Mouse (Mus musculus) neural tube, embryonic 12.5 days (tissue): Measurements from ENCODE around the gene Ccnf. TPM values are rescaled to one million over a fixed set of nuclear protein-coding genes. Genes with fewer than 3 reads are reported as not detected.

Source experiments
- ATAC-seq: fragments of 200-750 bp; cut with Nextera tagmentation; 2 replicates; pipeline ENCODE4 v1.8.0; 2017; ENCODE audit warnings: low read depth, mild to moderate bottlenecking, moderate TSS enrichment, moderate library complexity; ENCODE audit not compliant: low FRiP score
- H3K27ac ChIP-seq: fragments of 300-500 bp; sonication (generic); 2 replicates; pipeline ENCODE4 v1.5.1; 2016
- H3K27me3 ChIP-seq: fragments of 300-500 bp; sonication (generic); replicated peaks from 2 replicates; pipeline ENCODE4 v1.6.1; 2016; ENCODE audit warnings: mild to moderate bottlenecking
- H3K36me3 ChIP-seq: fragments of 300-500 bp; sonication (generic); 2 replicates; pipeline ENCODE4 v1.6.1; 2016; ENCODE audit warnings: mild to moderate bottlenecking
- H3K4me1 ChIP-seq: fragments of 300-500 bp; sonication (generic); 2 replicates; pipeline ENCODE4 v1.6.1; 2016
- H3K4me2 ChIP-seq: fragments of 300-500 bp; sonication (generic); replicated peaks from 2 replicates; pipeline ENCODE4 v1.6.1; 2016; ENCODE audit warnings: mild to moderate bottlenecking
- H3K4me3 ChIP-seq: fragments of 300-500 bp; sonication (generic); 2 replicates; pipeline ENCODE4 v1.5.1; 2016
- H3K9ac ChIP-seq: fragments of 300-500 bp; sonication (generic); 2 replicates; pipeline ENCODE4 v1.6.1; 2016; ENCODE audit warnings: mild to moderate bottlenecking
- H3K9me3 ChIP-seq: fragments of 300-500 bp; sonication (generic); 2 replicates; pipeline ENCODE4 v1.6.1; 2016; ENCODE audit warnings: mild to moderate bottlenecking
- WGBS: fragments of 180-500 bp; shearing (Covaris S2); methylation state at CpG from one replicate; pipeline ENCODE4 v1.1.7; 2016; 5-methylcytosine and 5-hydroxymethylcytosine counted together
- polyA plus RNA-seq: library from polyadenylated mRNA; unstranded; fragments of >200 nt; fragmentation: Nextera tagmentation; extraction: Ambion mirVana; gene quantifications from 2 replicates; pipeline ENCODE4 v1.2.1, GENCODE M21; 2016

Ccnf gene
- polyA plus RNA-seq, 1 experiment from 2014 or later: 53.5 TPM

DNA sequence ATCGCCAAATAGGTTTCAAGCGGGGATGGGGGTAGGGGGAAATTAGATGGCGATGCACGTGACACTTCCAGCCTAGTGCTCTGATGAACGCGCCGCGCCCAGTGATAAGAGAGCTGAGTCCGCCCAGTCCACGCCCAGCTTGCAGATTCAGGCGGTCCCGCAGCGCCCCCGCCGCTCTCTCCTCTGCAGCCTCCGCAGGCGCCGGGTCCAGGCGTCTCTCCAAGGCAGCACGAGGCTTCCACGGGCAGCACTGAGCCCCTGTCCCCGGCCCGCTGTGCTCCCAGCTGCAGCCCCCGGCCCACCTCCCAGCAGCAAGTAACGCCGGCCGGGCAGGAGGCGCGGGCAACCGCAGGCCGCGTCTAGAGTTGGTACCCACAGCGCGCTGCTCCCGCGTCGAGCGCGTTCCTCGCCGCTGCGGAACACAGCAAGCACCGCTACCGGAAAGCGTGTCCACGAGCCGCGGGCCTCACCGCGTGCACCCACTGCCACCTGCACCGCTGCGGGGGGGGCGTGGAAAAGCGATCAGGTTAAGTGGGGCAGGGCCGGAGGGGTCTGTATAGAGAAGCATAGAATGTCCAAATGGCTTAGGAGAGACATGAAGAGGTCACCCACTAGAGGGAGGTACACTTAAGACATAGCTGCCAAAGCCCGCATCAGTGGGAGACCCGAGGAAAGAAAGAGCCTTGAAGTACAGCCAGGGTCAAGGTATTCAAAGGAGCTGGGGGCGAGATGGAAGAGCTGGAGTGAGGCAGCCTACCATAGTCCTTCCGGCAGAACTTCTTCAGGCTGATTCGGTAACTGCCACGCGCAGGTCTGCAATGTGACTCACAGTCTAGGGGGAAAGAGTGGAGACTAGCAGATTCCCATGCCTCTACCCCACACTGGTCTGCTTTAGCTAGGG lies 44.6 kb downstream of the Ccnf start:
- peak; percentile 11; the same call in 1 of the 2 replicates for ATAC-seq
- Histone ChIP-seq H3K4me1 (peaks cover 77% of the 10 kb centered on the region), H3K27me3 (peaks cover 22% of the 10 kb centered on the region), H3K9ac (peak overlapping the region; percentile 69), H3K4me2 (peak overlapping the region; percentile 93), H3K27ac (no peak overlapping the region; the same call in 1 of the 2 replicates), H3K36me3 (no peaks in the 10 kb centered on the region), H3K9me3 (no peaks in the 10 kb centered on the region), H3K4me3 (peak overlapping the region; percentile 50)
- 6% methylated on average over 62 of the region's 62 CpGs for WGBS

DNA sequence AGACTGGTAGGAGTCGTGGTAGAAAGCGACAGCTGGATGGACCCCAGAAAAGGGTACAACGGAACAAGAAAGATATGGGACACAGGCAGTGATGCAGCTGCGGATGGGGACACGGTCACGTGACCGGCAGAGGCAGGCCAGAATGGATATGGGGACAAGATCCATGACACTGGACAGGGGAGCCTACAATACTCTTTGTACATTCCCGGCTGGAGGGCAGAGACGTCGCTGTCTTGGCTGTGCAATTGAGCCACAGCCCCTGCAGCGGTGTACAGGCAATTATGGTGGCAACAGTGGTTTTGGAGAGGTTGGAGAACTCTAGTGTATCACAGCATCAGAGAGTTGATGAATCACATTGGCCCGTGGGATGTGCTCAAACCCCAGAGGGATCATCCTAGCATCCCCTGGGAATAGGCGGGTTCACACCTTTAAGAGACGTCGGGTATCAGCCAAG lies 45.3 kb downstream of the Ccnf start:
- H3K27ac ChIP-seq: no peak overlapping the region

DNA sequence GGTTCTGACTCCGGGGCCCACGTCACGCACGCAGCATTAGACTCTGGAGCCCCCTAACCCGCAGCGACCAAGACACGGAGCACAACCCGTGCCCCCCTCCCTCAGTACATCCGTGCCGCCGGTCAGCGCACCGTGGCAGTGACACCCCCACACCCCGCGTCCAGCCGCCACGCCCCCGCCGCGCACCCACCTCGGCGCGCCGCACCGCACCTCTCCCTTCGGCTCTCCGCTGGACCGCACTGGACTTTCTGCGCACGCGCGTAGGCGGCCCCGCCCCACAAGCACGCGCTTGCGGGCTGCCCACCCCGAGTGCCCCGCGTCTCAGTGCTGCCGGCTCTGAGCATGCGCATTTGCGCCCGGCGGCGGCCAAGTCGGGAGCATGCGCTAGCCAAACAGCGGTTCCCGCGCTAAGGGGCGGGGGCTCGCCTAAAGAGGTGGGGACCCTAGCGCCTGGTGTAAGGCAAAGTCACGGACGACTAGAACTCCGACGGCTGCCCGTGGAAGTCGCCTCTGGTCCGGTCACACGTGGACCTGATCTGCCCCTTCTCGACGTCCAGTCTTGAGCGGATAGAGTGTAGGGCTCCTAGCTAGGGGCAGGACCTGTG lies 45.9 kb downstream of the Ccnf start, which contains the start of gene Tbc1d24:
Tbc1d24 (minus strand) TSS at position 279 of the 605 bp plus-strand sequence.
- Histone ChIP-seq H3K9me3 (no peaks in the 10 kb centered on the region), H3K4me2 (peak within 1 kb of the TSS; percentile 93), H3K27ac (no peak within 1 kb of the TSS), H3K9ac (peak within 1 kb of the TSS; percentile 69), H3K36me3 (no peaks in the 10 kb centered on the region), H3K4me1 (peaks cover 64% of the 10 kb centered on the region), H3K27me3 (peaks cover 22% of the 10 kb centered on the region), H3K4me3 (peak within 1 kb of the TSS; percentile 59)
- under 1% methylated on average over 63 of the region's 65 CpGs for WGBS
- peak; percentile 69 for ATAC-seq

More for the DNA sequence above, 45.3 kb downstream of the Ccnf start:
- Histone ChIP-seq H3K9me3 (no peaks in the 10 kb centered on the region), H3K27me3 (peaks cover 22% of the 10 kb centered on the region), H3K9ac (peak overlapping the region; percentile 41), H3K4me1 (peaks cover 70% of the 10 kb centered on the region), H3K36me3 (no peaks in the 10 kb centered on the region), H3K4me3 (peak overlapping the region; percentile 59), H3K4me2 (peak overlapping the region; percentile 93)
- peak; percentile 42 for ATAC-seq
- WGBS: 5% methylated on average over 15 of the region's 15 CpGs

DNA sequence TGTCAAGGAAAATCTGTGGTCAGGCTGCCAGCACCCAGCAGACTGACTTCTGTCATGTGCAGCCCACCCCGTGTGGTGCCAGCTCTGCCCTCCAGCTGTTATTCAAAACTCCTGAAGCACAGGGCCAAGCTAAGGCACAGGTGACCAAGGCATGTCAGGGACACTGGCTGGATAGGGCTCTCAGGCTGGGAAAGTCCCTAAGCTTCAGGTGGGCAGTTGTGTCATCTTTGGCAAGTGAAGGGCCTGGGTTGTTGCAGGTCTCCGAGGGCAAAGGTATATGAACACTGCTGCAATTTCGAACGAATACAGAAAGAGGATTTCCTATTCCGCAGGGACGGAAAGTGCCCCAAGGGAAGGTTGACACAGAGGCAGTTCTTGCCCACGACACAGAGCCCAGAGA lies 46.4 kb downstream of the Ccnf start:
- no peak for ATAC-seq
- Histone ChIP-seq H3K27ac (no peak overlapping the region), H3K4me3 (peak overlapping the region; percentile 59), H3K4me1 (peaks cover 59% of the 10 kb centered on the region), H3K4me2 (peak overlapping the region; percentile 93), H3K9me3 (no peaks in the 10 kb centered on the region), H3K27me3 (peaks cover 22% of the 10 kb centered on the region), H3K36me3 (no peaks in the 10 kb centered on the region), H3K9ac (peak overlapping the region; percentile 69)
- WGBS: 19% methylated on average over 7 of the region's 7 CpGs

DNA sequence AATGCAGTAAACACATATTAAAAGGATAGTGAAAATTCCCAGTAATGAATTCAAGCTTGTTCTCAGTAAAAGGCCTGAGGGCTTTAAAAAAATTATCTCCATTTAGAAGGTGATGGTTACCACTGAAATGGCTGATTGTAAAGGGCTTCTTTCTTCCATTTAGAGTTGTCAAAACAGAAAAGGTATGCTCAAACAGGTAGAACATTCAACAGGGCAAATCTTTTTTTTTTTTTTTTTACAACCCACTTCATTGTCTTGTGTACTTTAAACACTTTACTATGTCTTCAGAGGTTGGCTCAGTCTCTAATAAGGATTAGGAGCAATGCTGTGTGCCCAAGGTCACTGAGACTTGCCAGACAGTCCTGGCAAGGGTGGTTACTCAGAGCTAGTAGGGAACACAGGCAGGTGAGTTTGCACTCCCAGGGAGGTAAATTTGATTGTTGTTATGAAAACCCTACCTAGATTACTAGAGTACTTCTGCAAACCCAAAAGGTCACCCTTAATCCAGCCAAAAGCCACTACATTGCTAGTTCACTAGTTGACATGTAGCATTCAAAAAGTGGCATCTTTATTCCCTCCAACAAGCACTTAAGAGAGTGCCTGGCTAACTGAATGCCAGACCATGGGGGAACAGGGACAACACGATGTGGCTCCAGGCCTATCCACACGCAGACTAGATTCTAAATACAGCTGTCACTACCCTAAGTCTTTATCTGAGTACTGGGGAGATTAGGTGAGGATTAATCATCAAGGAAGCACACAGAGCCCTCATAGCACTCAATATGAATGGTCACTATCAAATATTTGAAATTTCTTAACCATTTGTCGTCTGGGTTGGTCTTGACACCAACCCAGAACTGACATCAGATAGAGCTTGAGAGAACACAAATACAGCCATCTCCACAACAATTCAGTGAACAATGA lies 47.4 kb downstream of the Ccnf start:
- peak overlapping the region; percentile 93 for H3K4me2 ChIP-seq
- no peak overlapping the region for H3K27ac ChIP-seq
- peaks cover 49% of the 10 kb centered on the region for H3K4me1 ChIP-seq
- peaks cover 22% of the 10 kb centered on the region for H3K27me3 ChIP-seq
- no peaks in the 10 kb centered on the region for H3K36me3 ChIP-seq
- 80% methylated on average over 3 of the region's 3 CpGs for WGBS
- no peaks in the 10 kb centered on the region for H3K9me3 ChIP-seq
- H3K9ac ChIP-seq: peak overlapping the region; percentile 69; the same call in 1 of the 2 replicates
- H3K4me3 ChIP-seq: no peak overlapping the region
- ATAC-seq: no peak

DNA sequence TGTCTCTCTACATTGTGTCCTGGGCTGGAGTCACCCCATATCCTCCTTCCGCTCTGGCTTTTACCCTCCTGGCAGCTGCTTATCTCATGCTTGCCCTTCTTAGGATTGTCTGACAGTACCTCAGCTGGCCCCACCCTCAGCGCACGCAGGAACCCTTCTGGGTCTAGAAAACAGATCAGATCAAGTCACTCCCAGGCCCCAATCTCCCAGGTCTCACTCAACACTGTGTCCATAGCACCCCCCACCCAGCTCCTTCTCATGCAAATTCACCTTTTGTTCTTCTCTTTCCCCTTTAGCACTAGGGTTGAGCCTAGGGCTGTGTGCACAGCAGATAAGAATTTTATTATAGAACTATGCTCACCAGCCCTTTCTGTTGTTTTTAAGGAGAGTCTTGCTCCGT lies 48.2 kb downstream of the Ccnf start:
- peaks cover 41% of the 10 kb centered on the region for H3K4me1 ChIP-seq
- peak overlapping the region; percentile 5; the same call in 1 of the 2 replicates for H3K9ac ChIP-seq
- H3K9me3 ChIP-seq: no peaks in the 10 kb centered on the region
- no peak for ATAC-seq
- WGBS: 46% methylated on average over 4 of the region's 4 CpGs
- no peak overlapping the region for H3K4me3 ChIP-seq
- 0 out of 2 replicates have a peak overlapping the region, but pooled peaks have one; percentile 22 for H3K4me2 ChIP-seq
- H3K27ac ChIP-seq: no peak overlapping the region
- H3K27me3 ChIP-seq: peaks cover 17% of the 10 kb centered on the region
- no peaks in the 10 kb centered on the region for H3K36me3 ChIP-seq

DNA sequence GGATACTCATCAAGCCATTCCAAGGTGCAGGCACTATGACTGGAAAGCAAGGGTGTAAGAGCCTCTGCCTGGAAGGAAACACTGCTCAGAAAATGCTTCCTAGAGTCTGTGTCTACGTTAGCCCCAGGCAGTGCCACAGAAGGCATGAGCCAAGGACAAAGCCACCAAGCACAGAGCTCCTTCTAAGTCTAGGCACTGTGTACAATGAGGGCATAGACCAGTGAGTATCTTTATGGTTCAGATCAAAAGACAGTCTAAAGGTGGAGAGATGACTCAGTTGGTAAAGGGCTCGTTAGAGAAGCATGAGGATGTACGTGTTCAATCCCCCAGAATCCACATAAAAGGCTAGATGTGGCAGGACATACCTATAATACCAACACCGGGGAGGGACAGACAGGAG lies 50.2 kb downstream of the Ccnf start:
- WGBS: 88% methylated on average over 4 of the region's 4 CpGs
- Histone ChIP-seq H3K9ac (no peak overlapping the region), H3K9me3 (no peaks in the 10 kb centered on the region), H3K27me3 (no peaks in the 10 kb centered on the region), H3K4me3 (no peak overlapping the region), H3K4me1 (peaks cover 21% of the 10 kb centered on the region), H3K27ac (no peak overlapping the region), H3K4me2 (no peak overlapping the region), H3K36me3 (no peaks in the 10 kb centered on the region)
- ATAC-seq: no peak

DNA sequence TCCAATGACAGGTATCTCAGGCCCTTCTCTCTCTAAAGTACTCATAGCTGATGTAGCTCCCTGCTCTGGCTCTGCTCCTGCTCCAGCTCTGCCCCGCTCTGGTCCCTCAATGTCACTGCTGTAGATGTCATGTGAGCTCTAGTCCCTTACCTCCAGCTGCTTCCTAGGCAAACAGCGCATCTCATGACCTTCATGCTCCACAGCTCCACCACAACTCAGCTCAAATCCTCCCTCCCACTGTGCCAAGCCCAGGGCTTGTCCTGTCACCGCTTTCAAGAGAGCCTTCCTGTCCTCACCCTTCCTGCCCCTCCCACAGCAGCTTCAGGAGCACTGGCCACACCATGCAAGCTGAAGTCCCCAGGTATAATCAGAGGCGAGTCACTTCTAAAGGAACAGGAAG lies 51.5 kb downstream of the Ccnf start:
- WGBS: 82% methylated on average over 4 of the region's 4 CpGs
- no peak for ATAC-seq
- Histone ChIP-seq H3K4me3 (no peak overlapping the region), H3K27me3 (no peaks in the 10 kb centered on the region), H3K36me3 (no peaks in the 10 kb centered on the region), H3K4me2 (no peak overlapping the region), H3K9ac (no peak overlapping the region), H3K9me3 (no peaks in the 10 kb centered on the region), H3K27ac (no peak overlapping the region), H3K4me1 (peaks cover 12% of the 10 kb centered on the region)

DNA sequence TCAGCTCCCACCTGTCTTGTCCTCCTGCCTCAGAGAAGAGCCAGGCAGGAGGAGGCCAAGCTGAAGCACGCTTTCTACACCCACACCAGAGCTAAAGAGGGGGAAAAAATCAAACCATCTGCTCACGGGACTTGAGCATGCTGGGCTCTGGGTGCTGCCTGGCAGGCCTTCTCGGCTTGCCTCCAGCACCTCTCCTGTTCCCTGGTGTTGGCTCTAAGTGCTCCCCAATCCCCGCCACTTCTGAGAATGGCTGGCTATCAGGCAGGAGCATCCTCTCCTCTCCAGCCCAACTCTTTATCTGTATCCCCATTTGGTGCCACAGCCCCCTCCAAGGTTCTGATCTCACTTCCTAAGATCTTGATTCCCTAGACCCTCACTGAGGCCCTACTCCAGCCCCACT lies 52.0 kb downstream of the Ccnf start:
- no peaks in the 10 kb centered on the region for H3K27me3 ChIP-seq
- no peaks in the 10 kb centered on the region for H3K36me3 ChIP-seq
- peaks cover 7% of the 10 kb centered on the region for H3K4me1 ChIP-seq
- no peak overlapping the region for H3K4me3 ChIP-seq
- no peak overlapping the region for H3K4me2 ChIP-seq
- no peak overlapping the region for H3K9ac ChIP-seq
- 74% methylated on average over 4 of the region's 4 CpGs for WGBS
- H3K27ac ChIP-seq: no peak overlapping the region
- no peaks in the 10 kb centered on the region for H3K9me3 ChIP-seq
- ATAC-seq: no peak

DNA sequence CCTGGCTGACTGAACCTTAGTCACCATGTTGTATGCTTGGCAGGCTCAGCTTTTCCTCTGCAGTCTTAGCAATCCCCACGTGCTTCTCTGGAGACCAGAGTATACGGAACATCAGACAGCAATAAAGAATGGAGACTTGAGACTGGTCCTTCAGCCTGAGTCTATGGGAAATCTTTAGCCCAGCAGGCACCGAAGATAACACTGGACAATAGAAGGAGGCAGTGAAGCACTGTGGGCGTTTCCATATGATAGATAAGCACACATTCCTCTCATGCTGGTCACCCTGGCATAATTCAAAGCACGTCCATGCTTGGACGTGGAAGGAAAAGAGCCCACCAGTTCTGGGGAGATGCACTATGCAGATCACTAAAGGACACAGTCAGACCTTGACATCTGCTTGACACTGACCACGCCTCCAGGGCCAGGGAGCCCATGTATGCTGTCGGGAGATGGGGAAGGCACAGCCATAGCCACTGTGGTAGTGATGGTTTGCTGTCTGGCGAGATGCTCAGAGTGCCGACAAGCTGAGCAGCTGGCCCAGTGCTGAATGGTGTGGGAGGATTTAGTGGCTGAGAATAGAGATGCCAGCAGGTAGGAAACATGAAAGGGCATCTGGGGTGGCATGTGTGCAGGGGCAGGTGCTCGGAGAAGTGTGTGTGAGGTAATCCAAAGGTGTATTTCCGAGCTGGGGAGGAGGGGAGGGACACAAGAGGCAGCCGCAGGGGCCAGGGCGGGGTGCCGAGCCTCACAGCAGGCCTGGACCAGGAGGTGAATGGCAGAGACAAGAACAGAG lies 54.1 kb downstream of the Ccnf start:
- Histone ChIP-seq H3K27ac (no peak overlapping the region), H3K4me3 (no peak overlapping the region), H3K36me3 (no peaks in the 10 kb centered on the region), H3K9me3 (no peaks in the 10 kb centered on the region), H3K4me1 (no peaks in the 10 kb centered on the region; the same call in 1 of the 2 replicates), H3K4me2 (no peak overlapping the region), H3K27me3 (no peaks in the 10 kb centered on the region), H3K9ac (no peak overlapping the region)
- ATAC-seq: no peak
- 71% methylated on average over 15 of the region's 15 CpGs for whole genome bisulfite sequencing

DNA sequence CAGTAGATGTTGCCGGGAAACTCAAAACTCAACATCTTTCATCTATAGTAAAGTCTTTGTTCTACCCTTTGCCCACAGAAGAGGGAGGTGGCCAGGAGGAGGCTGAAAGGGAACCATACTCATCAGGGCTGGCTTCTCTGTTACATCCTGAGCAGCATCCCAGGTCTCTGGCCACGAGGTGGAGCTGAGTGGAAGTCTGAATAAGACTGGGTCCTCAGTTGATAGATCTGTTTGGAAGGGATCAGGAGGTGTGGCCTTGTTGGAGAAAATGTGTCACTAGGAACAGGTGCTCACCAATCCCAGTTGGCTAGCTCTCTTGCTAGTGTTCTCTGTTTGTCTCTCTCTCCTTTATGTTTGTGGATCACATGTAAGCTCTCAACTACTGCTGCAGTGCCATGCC lies 55.9 kb downstream of the Ccnf start:
- 57% methylated on average over 2 of the region's 2 CpGs for WGBS
- H3K4me2 ChIP-seq: no peak overlapping the region
- no peak overlapping the region for H3K4me3 ChIP-seq
- ATAC-seq: no peak
- no peaks in the 10 kb centered on the region for H3K27me3 ChIP-seq
- H3K36me3 ChIP-seq: no peaks in the 10 kb centered on the region
- no peak overlapping the region for H3K27ac ChIP-seq
- H3K9ac ChIP-seq: no peak overlapping the region; the same call in 1 of the 2 replicates
- no peaks in the 10 kb centered on the region for H3K9me3 ChIP-seq
- H3K4me1 ChIP-seq: no peaks in the 10 kb centered on the region; the same call in 1 of the 2 replicates
